Mouse (Mus musculus): ENCODE measurements around the gene March10.

DNA sequence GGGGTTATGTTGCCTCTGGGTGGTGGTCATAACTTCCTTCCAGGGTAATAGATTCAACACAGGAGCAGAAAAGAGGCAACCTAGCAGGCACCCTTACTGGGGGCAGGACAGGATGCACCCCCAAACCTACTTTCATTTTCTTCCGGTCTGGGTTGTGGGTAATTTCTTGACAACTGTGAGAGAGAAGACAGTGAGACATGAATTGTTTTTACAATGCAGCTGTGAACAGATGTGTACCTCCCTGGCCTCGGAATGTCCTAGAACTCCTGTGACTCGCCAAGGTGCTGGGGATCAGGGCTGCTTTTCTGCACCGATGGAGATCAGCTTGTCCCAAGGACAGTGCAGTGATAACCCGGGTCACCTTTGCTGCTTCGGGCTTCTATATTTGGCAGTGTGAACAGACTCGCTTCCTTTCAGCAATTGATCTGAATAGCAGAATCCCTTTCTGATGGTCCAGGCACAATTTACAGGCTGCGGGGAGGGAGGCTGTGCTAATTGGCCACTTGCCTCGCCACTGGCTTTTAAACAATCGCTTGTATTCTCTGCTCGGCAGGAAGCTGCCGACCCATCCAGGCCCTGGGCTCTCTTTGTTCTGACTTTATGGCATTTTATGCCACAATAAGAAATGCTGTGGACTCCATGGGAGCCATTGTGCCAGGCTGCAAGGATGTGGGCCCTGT lies 92.0 kb downstream of the March10 start:
- TF ChIP-seq POLR2A (IDR thresholded peaks at IDR 0.05; ENCODE audit: insufficient read depth, low read depth, low read length) (no peak), CTCF (IDR thresholded peaks at IDR 0.05) (no peak)
